Mouse (Mus musculus): ENCODE data around the gene Itgb3bp. TPM values are rescaled to one million over a fixed set of nuclear protein-coding genes. Genes with fewer than 3 reads are reported as not detected.

Gene Itgb3bp
- total RNA-seq, 2 experiments from 2014 or later: 1.4 to 15.5 TPM

- ATAC-seq (replicated peaks; ENCODE audit: low FRiP score, poor library complexity, severe bottlenecking): no peak
These were observed 10.3 kb upstream of the Itgb3bp start for GRCm38 (mm10) chr4:99939711-99940505.

- no peak for ATAC-seq (replicated peaks; ENCODE audit: low FRiP score, poor library complexity, severe bottlenecking)
These were observed 6.7 kb upstream of the Itgb3bp start for GRCm38 (mm10) chr4:99936278-99936677.

GRCm38 (mm10) chr4:99934859-99935258 is 5.2 kb upstream of the Itgb3bp start:
- ATAC-seq (replicated peaks; ENCODE audit: low FRiP score, poor library complexity, severe bottlenecking): no peak

- no peak for ATAC-seq (replicated peaks; ENCODE audit: low FRiP score, poor library complexity, severe bottlenecking)
These were observed 2.2 kb upstream of the Itgb3bp start for GRCm38 (mm10) chr4:99931807-99932206.

GRCm38 (mm10) chr4:99931240-99931580 is 1.6 kb upstream of the Itgb3bp start:
- ATAC-seq (replicated peaks; ENCODE audit: low FRiP score, poor library complexity, severe bottlenecking): no peak

GRCm38 (mm10) chr4:99930518-99931239 is 1.1 kb upstream of the Itgb3bp start:
- ATAC-seq (replicated peaks; ENCODE audit: low FRiP score, poor library complexity, severe bottlenecking): no peak

- no peak for ATAC-seq (replicated peaks; ENCODE audit: low FRiP score, poor library complexity, severe bottlenecking)
These were observed 432 bp downstream of the Itgb3bp start, which contains the start of gene Pgm1 for GRCm38 (mm10) chr4:99929149-99929612. TSS of gene Pgm1 (plus strand) at chr4:99929414.

GRCm38 (mm10) chr4:99928521-99928920 is 1.1 kb downstream of the Itgb3bp start:
- ATAC-seq (replicated peaks; ENCODE audit: low FRiP score, poor library complexity, severe bottlenecking): no peak

GRCm38 (mm10) chr4:99926380-99926779 is 3.2 kb downstream of the Itgb3bp start:
- no peak for ATAC-seq (replicated peaks; ENCODE audit: low FRiP score, poor library complexity, severe bottlenecking)

GRCm38 (mm10) chr4:99913894-99914451 is 15.6 kb downstream of the Itgb3bp start:
- no peak for ATAC-seq (replicated peaks; ENCODE audit: low FRiP score, poor library complexity, severe bottlenecking)

- ATAC-seq (replicated peaks; ENCODE audit: low FRiP score, poor library complexity, severe bottlenecking): no peak
These were observed 47.2 kb downstream of the Itgb3bp start for GRCm38 (mm10) chr4:99882405-99882804.

GRCm38 (mm10) chr4:99881882-99882281 is 47.7 kb downstream of the Itgb3bp start:
- no peak for ATAC-seq (replicated peaks; ENCODE audit: low FRiP score, poor library complexity, severe bottlenecking)

- peak; percentile 96 for ATAC-seq (replicated peaks; ENCODE audit: low FRiP score, poor library complexity, severe bottlenecking)
These were observed 100.2 kb downstream of the Itgb3bp start, which contains the start of gene Efcab7 for GRCm38 (mm10) chr4:99829094-99830073. TSS of gene Efcab7 (plus strand) at chr4:99829198.

GRCm38 (mm10) chr4:99828739-99829093 is 100.9 kb downstream of the Itgb3bp start:
- peak; percentile 36 for ATAC-seq (replicated peaks; ENCODE audit: low FRiP score, poor library complexity, severe bottlenecking)

GRCm38 (mm10) chr4:99828337-99828736 is 101.3 kb downstream of the Itgb3bp start:
- ATAC-seq (replicated peaks; ENCODE audit: low FRiP score, poor library complexity, severe bottlenecking): no peak

- no peak for ATAC-seq (replicated peaks; ENCODE audit: low FRiP score, poor library complexity, severe bottlenecking)
These were observed 112.7 kb downstream of the Itgb3bp start for GRCm38 (mm10) chr4:99816697-99817460.

GRCm38 (mm10) chr4:99792365-99792764 is 137.2 kb downstream of the Itgb3bp start:
- no peak for ATAC-seq (replicated peaks; ENCODE audit: low FRiP score, poor library complexity, severe bottlenecking)

- no peak for ATAC-seq (replicated peaks; ENCODE audit: low FRiP score, poor library complexity, severe bottlenecking)
These were observed 156.6 kb downstream of the Itgb3bp start for GRCm38 (mm10) chr4:99773041-99773440.

- no peak for ATAC-seq (replicated peaks; ENCODE audit: low FRiP score, poor library complexity, severe bottlenecking)
These were observed 159.1 kb downstream of the Itgb3bp start for GRCm38 (mm10) chr4:99770555-99770954.
